Mouse (Mus musculus): ENCODE results near the gene Prim2. TPM values are rescaled to one million over a fixed set of nuclear protein-coding genes. Genes with fewer than 3 reads are reported as not detected.

The Prim2 gene
- polyA plus RNA-seq, 1 experiment from 2014 or later, result 25.5 TPM

DNA sequence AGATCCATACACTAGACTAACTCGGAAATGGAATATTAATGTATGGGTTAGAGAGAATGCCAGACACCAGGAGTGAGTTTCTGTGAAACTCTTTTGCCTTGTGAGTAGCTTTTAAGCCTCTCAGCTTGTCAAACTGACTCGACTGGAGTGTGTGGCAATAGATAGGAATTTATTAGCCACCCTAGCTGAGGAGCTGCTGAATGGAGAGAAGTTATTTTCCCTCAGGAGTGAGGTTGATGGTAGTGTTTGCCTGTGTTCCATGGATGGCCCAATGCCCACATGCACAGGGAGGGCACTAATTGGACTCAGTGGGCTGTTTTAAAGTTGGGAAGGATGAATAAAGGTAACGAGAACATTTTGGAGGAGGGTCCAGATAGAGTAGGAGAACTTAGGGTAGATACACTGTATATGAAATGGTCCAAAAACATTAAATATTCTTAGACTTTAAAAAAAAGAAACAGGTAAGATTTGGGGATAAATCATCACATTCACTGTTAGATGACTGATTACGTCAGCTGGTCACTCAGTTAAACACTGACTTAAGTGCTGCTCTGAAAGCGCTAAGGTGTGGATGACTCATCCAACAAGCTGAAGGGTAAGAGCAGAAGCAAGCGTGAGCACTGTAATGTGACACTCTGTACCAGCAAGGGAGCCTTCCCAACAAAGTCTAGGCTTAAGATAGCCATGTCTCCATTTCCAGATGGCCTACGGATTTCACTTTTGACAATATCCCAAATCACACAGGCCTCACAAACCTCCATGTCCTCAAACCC lies 85.6 kb downstream of the Prim2 start:
- Histone ChIP-seq H3K27me3 (ENCODE audit: control insufficient read depth, insufficient read depth, low read length) (no peaks in the 10 kb centered on the region), H3K4me2 (no peak overlapping the region), H3K4me1 (ENCODE audit: control insufficient read depth, insufficient read depth, low read length) (peaks cover 4% of the 10 kb centered on the region; the same call in 1 of the 2 replicates), H3K9ac (ENCODE audit: low read depth, low read length) (no peak overlapping the region), H3K4me3 (ENCODE audit: low read depth, low read length) (no peak overlapping the region), H3K9me3 (replicated peaks; ENCODE audit: control insufficient read depth, low read length) (no peaks in the 10 kb centered on the region), H3K27ac (ENCODE audit: low read depth, low read length) (no peak overlapping the region), H3K36me3 (ENCODE audit: control insufficient read depth, insufficient read depth, low read length) (no peaks in the 10 kb centered on the region)
- ATAC-seq (replicated peaks; ENCODE audit: insufficient number of reproducible peaks, low FRiP score, low TSS enrichment), result no peak; the same call in 1 of the 2 replicates
- 61% methylated on average over 7 of the region's 7 CpGs for WGBS (ENCODE audit: insufficient replicate concordance)

DNA sequence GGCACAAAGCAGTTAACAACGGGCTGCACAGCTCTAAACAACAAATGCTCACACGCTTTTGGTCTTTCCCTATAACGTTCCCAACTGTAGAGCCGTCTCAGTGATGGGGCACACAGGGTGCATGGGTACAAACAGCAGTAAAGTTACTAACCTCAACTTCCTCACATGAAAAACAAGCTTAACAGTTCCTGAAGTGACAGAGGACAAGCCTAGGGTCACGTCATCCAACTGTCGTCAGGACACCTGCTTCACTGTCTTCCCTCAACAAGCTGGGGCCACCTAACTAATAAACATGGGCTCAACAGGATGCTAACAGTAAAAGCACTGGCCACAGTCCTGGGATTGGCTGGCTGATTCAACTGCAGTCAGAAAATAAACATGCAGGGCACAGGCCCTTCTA lies 91.0 kb downstream of the Prim2 start:
- H3K9ac ChIP-seq (ENCODE audit: low read depth, low read length), result no peak overlapping the region
- 75% methylated on average over 6 of the region's 6 CpGs for WGBS (ENCODE audit: insufficient replicate concordance)
- H3K36me3 ChIP-seq (ENCODE audit: control insufficient read depth, insufficient read depth, low read length), result no peaks in the 10 kb centered on the region
- H3K4me1 ChIP-seq (ENCODE audit: control insufficient read depth, insufficient read depth, low read length), result peaks cover 4% of the 10 kb centered on the region; the same call in 1 of the 2 replicates
- no peaks in the 10 kb centered on the region for H3K9me3 ChIP-seq (replicated peaks; ENCODE audit: control insufficient read depth, low read length)
- H3K27me3 ChIP-seq (ENCODE audit: control insufficient read depth, insufficient read depth, low read length), result no peaks in the 10 kb centered on the region
- no peak for ATAC-seq (replicated peaks; ENCODE audit: insufficient number of reproducible peaks, low FRiP score, low TSS enrichment)
- H3K4me2 ChIP-seq, result no peak overlapping the region
- H3K27ac ChIP-seq (ENCODE audit: low read depth, low read length), result no peak overlapping the region
- H3K4me3 ChIP-seq (ENCODE audit: low read depth, low read length), result no peak overlapping the region

DNA sequence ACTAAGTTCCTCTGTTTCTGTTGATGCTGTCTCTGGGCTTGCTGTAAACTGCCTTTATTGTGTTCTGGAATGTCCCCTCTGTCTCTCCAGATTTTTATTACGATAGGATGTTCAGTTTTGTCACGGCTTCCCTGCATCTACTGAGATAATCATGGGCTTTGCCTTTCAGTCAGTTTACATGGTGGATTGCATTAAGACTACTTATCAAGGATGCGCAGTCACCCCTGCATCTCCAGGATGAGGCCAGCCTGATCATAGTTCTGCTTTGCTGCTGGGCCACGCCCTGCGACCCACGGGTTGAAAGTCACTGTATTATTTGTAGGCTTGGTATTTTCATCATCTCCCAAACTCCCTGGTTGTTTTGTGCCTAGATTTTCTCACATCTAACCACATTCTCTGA lies 95.1 kb downstream of the Prim2 start:
- no peak for ATAC-seq (replicated peaks; ENCODE audit: insufficient number of reproducible peaks, low FRiP score, low TSS enrichment)
- WGBS (ENCODE audit: insufficient replicate concordance), result 88% methylated on average over 6 of the region's 6 CpGs
- no peak overlapping the region for H3K4me3 ChIP-seq (ENCODE audit: low read depth, low read length)
- no peaks in the 10 kb centered on the region for H3K27me3 ChIP-seq (ENCODE audit: control insufficient read depth, insufficient read depth, low read length)
- H3K36me3 ChIP-seq (ENCODE audit: control insufficient read depth, insufficient read depth, low read length), result no peaks in the 10 kb centered on the region
- H3K4me1 ChIP-seq (ENCODE audit: control insufficient read depth, insufficient read depth, low read length), result no peaks in the 10 kb centered on the region
- H3K9ac ChIP-seq (ENCODE audit: low read depth, low read length), result no peak overlapping the region
- no peaks in the 10 kb centered on the region for H3K9me3 ChIP-seq (replicated peaks; ENCODE audit: control insufficient read depth, low read length)
- no peak overlapping the region for H3K4me2 ChIP-seq
- H3K27ac ChIP-seq (ENCODE audit: low read depth, low read length), result no peak overlapping the region

GRCm38 (mm10) chr1:33565764-33566401 lies 103.7 kb downstream of the Prim2 start:
- no peak overlapping the region for H3K4me2 ChIP-seq
- H3K27ac ChIP-seq (ENCODE audit: low read depth, low read length), result no peak overlapping the region
- no peaks in the 10 kb centered on the region for H3K9me3 ChIP-seq (replicated peaks; ENCODE audit: control insufficient read depth, low read length)
- no peaks in the 10 kb centered on the region for H3K4me1 ChIP-seq (ENCODE audit: control insufficient read depth, insufficient read depth, low read length)
- H3K27me3 ChIP-seq (ENCODE audit: control insufficient read depth, insufficient read depth, low read length), result no peaks in the 10 kb centered on the region
- no peak overlapping the region for H3K9ac ChIP-seq (ENCODE audit: low read depth, low read length)
- no peak overlapping the region for H3K4me3 ChIP-seq (ENCODE audit: low read depth, low read length)
- no peak for ATAC-seq (replicated peaks; ENCODE audit: insufficient number of reproducible peaks, low FRiP score, low TSS enrichment)
- H3K36me3 ChIP-seq (ENCODE audit: control insufficient read depth, insufficient read depth, low read length), result no peaks in the 10 kb centered on the region
- WGBS (ENCODE audit: insufficient replicate concordance), result 50% methylated on average over 7 of the region's 7 CpGs

DNA sequence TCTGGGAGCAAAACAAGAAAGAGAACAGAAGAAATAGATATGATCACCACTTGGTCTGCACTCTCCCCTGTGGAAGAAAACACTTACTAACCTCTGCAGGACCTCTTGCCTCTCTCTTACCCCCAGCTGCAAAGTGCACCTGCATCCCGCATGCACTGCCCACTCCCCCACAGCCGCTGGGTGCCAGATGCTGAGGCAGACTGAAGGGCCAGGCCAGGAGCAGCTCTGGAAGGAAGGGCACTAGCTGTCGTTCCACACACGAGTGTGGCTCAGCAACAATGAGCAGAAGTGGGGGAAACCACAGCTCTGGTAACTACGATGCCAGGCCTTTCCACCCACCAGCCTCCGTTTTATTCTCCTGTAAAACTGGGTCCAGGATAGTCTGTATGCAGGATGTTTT lies 105.6 kb downstream of the Prim2 start:
- no peak for ATAC-seq (replicated peaks; ENCODE audit: insufficient number of reproducible peaks, low FRiP score, low TSS enrichment)
- H3K36me3 ChIP-seq (ENCODE audit: control insufficient read depth, insufficient read depth, low read length), result no peaks in the 10 kb centered on the region
- WGBS (ENCODE audit: insufficient replicate concordance), result 79% methylated on average over 6 of the region's 6 CpGs
- H3K9ac ChIP-seq (ENCODE audit: low read depth, low read length), result no peak overlapping the region
- no peak overlapping the region for H3K4me2 ChIP-seq
- no peaks in the 10 kb centered on the region for H3K4me1 ChIP-seq (ENCODE audit: control insufficient read depth, insufficient read depth, low read length)
- no peaks in the 10 kb centered on the region for H3K27me3 ChIP-seq (ENCODE audit: control insufficient read depth, insufficient read depth, low read length)
- H3K9me3 ChIP-seq (replicated peaks; ENCODE audit: control insufficient read depth, low read length), result no peaks in the 10 kb centered on the region
- no peak overlapping the region for H3K27ac ChIP-seq (ENCODE audit: low read depth, low read length)
- H3K4me3 ChIP-seq (ENCODE audit: low read depth, low read length), result no peak overlapping the region

GRCm38 (mm10) chr1:33563611-33564010 lies 106.0 kb downstream of the Prim2 start:
- H3K4me2 ChIP-seq, result no peak overlapping the region
- no peak for ATAC-seq (replicated peaks; ENCODE audit: insufficient number of reproducible peaks, low FRiP score, low TSS enrichment)
- H3K4me1 ChIP-seq (ENCODE audit: control insufficient read depth, insufficient read depth, low read length), result no peaks in the 10 kb centered on the region
- no peak overlapping the region for H3K27ac ChIP-seq (ENCODE audit: low read depth, low read length)
- no peak overlapping the region for H3K9ac ChIP-seq (ENCODE audit: low read depth, low read length)
- H3K9me3 ChIP-seq (replicated peaks; ENCODE audit: control insufficient read depth, low read length), result no peaks in the 10 kb centered on the region
- no peaks in the 10 kb centered on the region for H3K36me3 ChIP-seq (ENCODE audit: control insufficient read depth, insufficient read depth, low read length)
- H3K4me3 ChIP-seq (ENCODE audit: low read depth, low read length), result no peak overlapping the region
- 88% methylated on average over 3 of the region's 3 CpGs for WGBS (ENCODE audit: insufficient replicate concordance)
- H3K27me3 ChIP-seq (ENCODE audit: control insufficient read depth, insufficient read depth, low read length), result no peaks in the 10 kb centered on the region

DNA sequence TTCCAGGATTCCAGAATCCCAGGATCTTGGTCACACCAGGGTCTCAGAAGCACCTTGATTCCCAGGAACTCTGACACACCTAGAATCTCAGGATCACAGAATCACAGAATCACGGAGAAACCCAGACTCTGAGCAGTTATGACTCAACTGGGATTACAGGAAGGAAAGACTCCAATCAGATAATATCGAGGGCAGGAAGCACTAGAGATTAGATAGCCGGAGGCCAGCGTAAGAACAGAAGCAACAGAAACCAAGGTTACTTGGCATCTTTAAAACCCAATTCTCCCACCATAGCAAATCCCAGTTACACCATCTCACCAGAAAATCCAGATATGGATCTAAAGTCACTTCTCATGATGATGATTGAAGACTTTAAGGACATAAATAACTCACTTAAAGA lies 113.0 kb downstream of the Prim2 start:
- no peak overlapping the region for H3K4me2 ChIP-seq
- no peaks in the 10 kb centered on the region for H3K27me3 ChIP-seq (ENCODE audit: control insufficient read depth, insufficient read depth, low read length)
- H3K4me1 ChIP-seq (ENCODE audit: control insufficient read depth, insufficient read depth, low read length), result no peaks in the 10 kb centered on the region
- ATAC-seq (replicated peaks; ENCODE audit: insufficient number of reproducible peaks, low FRiP score, low TSS enrichment), result no peak
- no peaks in the 10 kb centered on the region for H3K9me3 ChIP-seq (replicated peaks; ENCODE audit: control insufficient read depth, low read length)
- 51% methylated on average over 4 of the region's 4 CpGs for WGBS (ENCODE audit: insufficient replicate concordance)
- H3K36me3 ChIP-seq (ENCODE audit: control insufficient read depth, insufficient read depth, low read length), result no peaks in the 10 kb centered on the region
- H3K9ac ChIP-seq (ENCODE audit: low read depth, low read length), result no peak overlapping the region
- no peak overlapping the region for H3K4me3 ChIP-seq (ENCODE audit: low read depth, low read length)
- H3K27ac ChIP-seq (ENCODE audit: low read depth, low read length), result no peak overlapping the region

DNA sequence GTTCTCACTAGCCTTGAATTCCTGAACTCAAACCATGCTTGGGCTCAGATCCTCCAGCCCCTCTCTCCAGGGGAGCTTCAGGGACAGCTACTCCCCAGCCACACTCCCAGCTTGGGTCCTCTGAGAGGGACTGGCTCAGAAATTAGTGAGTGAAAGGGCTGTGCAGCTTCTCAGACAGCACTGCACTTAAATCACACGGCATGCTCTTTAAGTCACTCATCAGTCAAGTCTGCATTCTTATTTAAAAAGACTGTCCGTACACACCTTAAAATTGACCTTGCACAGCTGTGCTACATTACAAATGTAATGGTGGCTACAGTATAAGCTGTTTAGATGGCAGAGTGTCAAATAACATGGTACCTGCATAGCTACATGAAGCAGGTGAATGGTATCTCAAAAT lies 114.0 kb downstream of the Prim2 start:
- 67% methylated on average over 2 of the region's 2 CpGs for WGBS (ENCODE audit: insufficient replicate concordance)
- no peaks in the 10 kb centered on the region for H3K4me1 ChIP-seq (ENCODE audit: control insufficient read depth, insufficient read depth, low read length)
- no peak for ATAC-seq (replicated peaks; ENCODE audit: insufficient number of reproducible peaks, low FRiP score, low TSS enrichment)
- H3K27me3 ChIP-seq (ENCODE audit: control insufficient read depth, insufficient read depth, low read length), result no peaks in the 10 kb centered on the region
- H3K9me3 ChIP-seq (replicated peaks; ENCODE audit: control insufficient read depth, low read length), result no peaks in the 10 kb centered on the region
- H3K27ac ChIP-seq (ENCODE audit: low read depth, low read length), result no peak overlapping the region
- H3K9ac ChIP-seq (ENCODE audit: low read depth, low read length), result no peak overlapping the region
- no peak overlapping the region for H3K4me3 ChIP-seq (ENCODE audit: low read depth, low read length)
- H3K4me2 ChIP-seq, result no peak overlapping the region
- no peaks in the 10 kb centered on the region for H3K36me3 ChIP-seq (ENCODE audit: control insufficient read depth, insufficient read depth, low read length)

DNA sequence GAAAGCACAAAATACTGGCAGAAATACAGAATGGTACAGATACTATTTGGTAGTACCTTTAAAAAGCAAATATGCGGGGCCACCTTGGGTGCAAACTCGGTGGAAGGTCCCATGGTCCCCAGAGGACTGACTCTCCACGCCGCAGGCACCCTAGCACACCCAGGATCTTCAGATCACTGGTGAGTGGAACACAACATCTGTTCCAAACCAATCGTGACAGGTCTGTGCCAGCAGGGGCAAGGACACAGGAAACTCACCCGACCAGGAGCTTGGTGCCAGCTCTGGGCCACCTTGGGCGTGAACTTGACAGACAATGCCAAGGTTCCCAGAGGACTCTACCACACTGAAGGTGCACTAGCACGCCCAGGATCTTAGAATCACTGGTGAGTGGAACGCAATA lies 118.2 kb downstream of the Prim2 start:
- WGBS (ENCODE audit: insufficient replicate concordance), result 91% methylated on average over 9 of the region's 9 CpGs
- no peak for ATAC-seq (replicated peaks; ENCODE audit: insufficient number of reproducible peaks, low FRiP score, low TSS enrichment)
- no peaks in the 10 kb centered on the region for H3K36me3 ChIP-seq (ENCODE audit: control insufficient read depth, insufficient read depth, low read length)

More for the DNA sequence above, 118.2 kb downstream of the Prim2 start:
- no peak overlapping the region for H3K27ac ChIP-seq (ENCODE audit: low read depth, low read length)
- no peak overlapping the region for H3K9ac ChIP-seq (ENCODE audit: low read depth, low read length)
- H3K4me1 ChIP-seq (ENCODE audit: control insufficient read depth, insufficient read depth, low read length), result no peaks in the 10 kb centered on the region
- no peak overlapping the region for H3K4me3 ChIP-seq (ENCODE audit: low read depth, low read length)
- no peaks in the 10 kb centered on the region for H3K9me3 ChIP-seq (replicated peaks; ENCODE audit: control insufficient read depth, low read length)
- H3K4me2 ChIP-seq, result no peak overlapping the region
- H3K27me3 ChIP-seq (ENCODE audit: control insufficient read depth, insufficient read depth, low read length), result no peaks in the 10 kb centered on the region
